Mouse (Mus musculus): ENCODE data around the gene Cacna1d. TPM values are rescaled to one million over a fixed set of nuclear protein-coding genes. Genes with fewer than 3 reads are reported as not detected.

The Cacna1d gene
- total RNA-seq, 2 experiments from 2014 or later: 3.7 to 3.9 TPM

DNA sequence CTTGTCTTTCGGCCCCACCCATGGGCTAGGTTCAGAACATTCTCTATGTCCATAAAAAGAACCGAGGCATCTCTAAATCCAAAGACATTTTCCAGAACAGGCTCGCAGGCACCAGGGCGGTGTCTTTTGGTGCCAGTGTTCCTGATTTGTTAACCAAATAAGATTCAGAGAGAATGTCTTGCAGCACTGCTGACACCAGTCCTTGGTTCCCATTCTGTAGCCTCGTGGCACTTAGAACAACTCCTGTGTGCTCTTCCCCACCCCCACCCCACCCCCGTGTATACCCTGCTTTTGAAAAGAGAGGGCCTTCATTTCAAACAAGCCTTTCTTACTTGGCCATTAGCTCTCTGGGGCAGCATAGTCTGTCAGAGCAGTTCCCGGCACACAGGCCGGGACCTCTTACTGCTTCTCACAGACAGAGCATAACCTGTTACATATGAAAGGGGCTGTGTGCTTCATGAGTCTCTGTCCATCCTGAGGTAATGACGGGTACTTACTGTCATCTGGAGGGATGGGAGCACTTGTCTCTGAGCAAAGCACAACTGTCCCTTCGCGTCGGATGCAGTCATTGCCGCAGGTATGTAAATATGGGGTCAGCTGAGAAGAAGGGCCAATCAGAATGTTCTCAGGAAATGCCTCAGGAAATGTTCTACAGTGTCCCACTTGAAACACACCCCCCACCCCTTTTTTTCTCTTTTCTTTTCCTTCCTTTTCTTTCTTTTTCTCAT is 492.3 kb downstream of the Cacna1d start:
- no peak for ATAC-seq (ENCODE audit: poor library complexity, severe bottlenecking)

- ATAC-seq (ENCODE audit: poor library complexity, severe bottlenecking): no peak
Measured at GRCm38 (mm10) chr14:29997345-29997744, 493.9 kb downstream of the Cacna1d start.

DNA sequence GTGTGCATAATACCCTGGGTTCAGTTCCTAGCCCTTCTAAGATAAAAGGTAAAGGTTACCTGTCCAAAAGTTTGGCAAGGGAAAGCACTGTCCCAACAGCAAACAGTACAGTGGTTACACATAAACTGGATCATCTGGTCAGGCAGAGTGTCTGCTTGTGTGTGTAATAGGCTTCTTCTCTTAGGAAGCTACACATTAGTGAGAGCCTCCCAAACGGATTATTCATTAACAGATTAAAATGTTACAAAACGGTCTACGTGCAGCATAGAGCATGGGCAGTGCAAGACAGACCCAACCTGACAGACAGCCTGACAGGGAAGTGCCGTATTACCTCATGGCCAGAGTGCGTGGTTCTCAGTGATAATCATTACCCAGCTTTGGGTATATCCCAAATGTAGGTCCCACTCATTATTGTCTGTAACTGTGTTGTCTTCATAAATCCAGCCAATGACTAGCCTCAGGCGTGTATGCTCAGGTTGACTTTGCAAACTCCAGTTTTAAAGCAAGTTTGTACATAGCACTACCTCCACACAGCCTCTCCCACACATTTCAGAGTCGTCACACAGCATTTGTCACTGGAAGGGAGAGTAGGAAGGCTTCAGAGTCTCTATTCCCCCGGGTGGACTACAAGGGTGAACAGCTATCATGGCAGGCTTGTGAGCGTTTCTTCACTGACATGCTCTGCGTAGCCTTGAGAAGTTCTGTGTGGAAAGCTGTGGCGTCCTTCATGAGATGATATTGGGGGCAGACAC is 495.1 kb downstream of the Cacna1d start:
- no peak for ATAC-seq (ENCODE audit: poor library complexity, severe bottlenecking)

GRCm38 (mm10) chr14:29994976-29995375 is 496.3 kb downstream of the Cacna1d start:
- no peak for ATAC-seq (ENCODE audit: poor library complexity, severe bottlenecking)

Other genes with a start within 250 kb of the Cacna1d start
- gene Dcp1a, start 11.9 kb downstream of the Cacna1d start, total RNA-seq (2015): 30.0 and 34.6 TPM in 2 replicates
- 25.7 and 33.0 TPM in 2 replicates for gene Dcp1a, start 11.9 kb downstream of the Cacna1d start, total RNA-seq (2017)
- 195 and 196 TPM in 2 replicates for gene Tkt, start 56.9 kb upstream of the Cacna1d start, total RNA-seq (2015)
- 517 and 539 TPM in 2 replicates for gene Tkt, start 56.9 kb upstream of the Cacna1d start, total RNA-seq (2017)
- 274 and 291 TPM in 2 replicates for gene Prkcd, start 134.8 kb upstream of the Cacna1d start, total RNA-seq (2015)
- 424 and 451 TPM in 2 replicates for gene Prkcd, start 134.8 kb upstream of the Cacna1d start, total RNA-seq (2017)
- gene Rft1, start 162.9 kb upstream of the Cacna1d start, total RNA-seq (2015): 7.4 and 11.0 TPM in 2 replicates
- gene Rft1, start 162.9 kb upstream of the Cacna1d start, total RNA-seq (2017): 12.8 TPM in 2 replicates
- 6.5 and 7.0 TPM in 2 replicates for gene Sfmbt1, start 223.4 kb upstream of the Cacna1d start, total RNA-seq (2015)
- gene Sfmbt1, start 223.4 kb upstream of the Cacna1d start, total RNA-seq (2017): 7.3 and 7.6 TPM in 2 replicates